Mouse (Mus musculus) lung, adult 2 months (tissue): ENCODE data around the gene Tpra1.

Source experiments
- CTCF ChIP-seq: fragments of 200-500 bp; IDR thresholded peaks from 2 replicates; pipeline ENCODE4 v1.5.1; 2011; ENCODE audit warnings: mild to moderate bottlenecking, low read length, control low read depth; ENCODE audit not compliant: insufficient read depth
- POLR2A ChIP-seq: fragments of 200-500 bp; IDR thresholded peaks from 2 replicates; pipeline ENCODE4 v1.6.1; 2011; ENCODE audit warnings: low read depth, mild to moderate bottlenecking, control low read depth, low read length, borderline replicate concordance; ENCODE audit errors: extremely low read depth

GRCm38 (mm10) chr6:88929451-88929850, 27.4 kb downstream of the Tpra1 start:
- TF ChIP-seq POLR2A (no peak), CTCF (no peak)
